Mouse (Mus musculus) liver, embryonic 13.5 days (tissue): ENCODE data around the gene Cgref1. TPM values are rescaled to one million over a fixed set of nuclear protein-coding genes. Genes with fewer than 3 reads are reported as not detected.

Source experiments
- ATAC-seq: fragments of 200-750 bp; cut with Nextera tagmentation; 2 replicates; pipeline ENCODE4 v1.8.0; 2017; ENCODE audit warnings: low read depth, mild to moderate bottlenecking, moderate number of reproducible peaks, moderate library complexity
- DNase-seq: peaks from one replicate; pipeline ENCODE4 v3.0.0; 2022
- H3K27ac ChIP-seq: fragments of 300-500 bp; sonication (generic); 2 replicates; pipeline ENCODE4 v1.5.1; 2015; ENCODE audit warnings: moderate library complexity, mild to moderate bottlenecking, inconsistent platforms
- H3K27me3 ChIP-seq: fragments of 300-500 bp; sonication (generic); 2 replicates; pipeline ENCODE4 v1.6.1; 2015; ENCODE audit warnings: mild to moderate bottlenecking, inconsistent platforms
- H3K36me3 ChIP-seq: fragments of 300-500 bp; sonication (generic); 2 replicates; pipeline ENCODE4 v1.6.1; 2015; ENCODE audit warnings: mild to moderate bottlenecking, inconsistent platforms
- H3K4me1 ChIP-seq: fragments of 300-500 bp; sonication (generic); replicated peaks from 2 replicates; pipeline ENCODE4 v1.6.1; 2015; ENCODE audit warnings: inconsistent platforms
- H3K4me2 ChIP-seq: fragments of 300-500 bp; sonication (generic); 2 replicates; pipeline ENCODE4 v1.6.1; 2015; ENCODE audit warnings: inconsistent platforms, mild to moderate bottlenecking, moderate library complexity
- H3K4me3 ChIP-seq: fragments of 300-500 bp; sonication (generic); replicated peaks from 2 replicates; pipeline ENCODE4 v1.5.1; 2015; ENCODE audit warnings: mild to moderate bottlenecking, inconsistent platforms
- H3K9ac ChIP-seq: fragments of 300-500 bp; sonication (generic); 2 replicates; pipeline ENCODE4 v1.6.1; 2015; ENCODE audit warnings: mild to moderate bottlenecking, inconsistent platforms
- H3K9me3 ChIP-seq: fragments of 300-500 bp; sonication (generic); replicated peaks from 2 replicates; pipeline ENCODE4 v1.6.1; 2016; ENCODE audit warnings: inconsistent platforms
- WGBS: fragments of 180-500 bp; shearing (Covaris S2); methylation state at CpG from one replicate; pipeline ENCODE4 v1.1.7; 2015; ENCODE audit not compliant: insufficient replicate concordance; 5-methylcytosine and 5-hydroxymethylcytosine counted together
- polyA plus RNA-seq: library from polyadenylated mRNA; unstranded; fragments of >200 nt; fragmentation: Nextera tagmentation; extraction: Ambion mirVana; gene quantifications from 2 replicates; pipeline ENCODE4 v1.2.1, GENCODE M21; 2015

The Cgref1 gene
- polyA plus RNA-seq, 1 experiment from 2014 or later = 5.4 TPM

DNA sequence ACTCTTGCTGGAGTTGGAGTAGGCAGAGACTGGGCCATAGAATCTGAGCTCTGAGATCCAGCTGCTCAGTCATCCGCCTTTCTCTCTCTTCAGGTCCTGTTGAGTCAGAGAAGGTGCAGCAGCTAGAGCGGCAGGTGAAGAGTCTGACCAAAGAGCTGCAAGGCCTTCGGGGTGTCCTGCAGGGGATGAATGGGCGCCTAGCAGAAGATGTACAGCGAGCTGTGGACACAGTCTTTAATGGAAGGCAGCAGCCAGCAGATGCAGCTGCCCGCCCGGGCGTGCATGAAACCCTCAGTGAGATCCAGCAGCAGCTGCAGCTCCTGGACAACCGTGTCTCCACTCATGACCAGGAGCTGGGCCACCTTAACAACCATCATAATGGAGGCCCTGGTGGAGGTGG is 28.6 kb downstream of the Cgref1 start:
- Histone ChIP-seq H3K4me1 (peaks cover 87% of the 10 kb centered on the region), H3K9me3 (no peaks in the 10 kb centered on the region), H3K27me3 (no peaks in the 10 kb centered on the region), H3K27ac (peak overlapping the region; percentile 68), H3K9ac (no peak overlapping the region), H3K4me2 (peak overlapping the region; percentile 5; the same call in 1 of the 2 replicates), H3K36me3 (peaks cover 43% of the 10 kb centered on the region), H3K4me3 (no peak overlapping the region)
- no peak for ATAC-seq
- no peak for DNase-seq
- 76% methylated on average over 9 of the region's 9 CpGs for WGBS

DNA sequence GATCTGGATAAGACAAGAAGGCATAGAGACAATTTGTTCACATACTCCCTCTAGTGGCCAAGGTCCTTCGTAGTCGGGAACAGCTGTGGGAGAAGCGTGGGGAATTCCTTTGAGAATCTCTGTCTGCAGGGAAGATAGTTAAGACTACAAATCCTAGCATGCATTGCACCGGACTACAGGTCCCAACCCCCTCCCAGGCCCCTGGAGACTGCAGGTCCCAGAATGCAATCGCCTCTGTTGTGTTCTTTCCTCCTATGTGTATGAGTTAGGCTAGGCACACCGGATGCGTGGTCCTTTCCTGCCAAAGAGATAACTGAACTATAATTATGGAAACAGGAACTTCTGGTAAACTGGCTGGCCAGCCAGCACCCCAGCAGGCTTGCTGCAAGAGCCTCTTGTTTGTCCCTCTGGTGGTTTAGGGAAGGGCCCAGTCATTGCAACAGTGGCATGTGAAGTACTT is 29.4 kb downstream of the Cgref1 start:
- Histone ChIP-seq H3K4me2 (peak overlapping the region; percentile 67), H3K4me3 (peak overlapping the region; percentile 59; the same call in 1 of the 2 replicates), H3K9ac (peak overlapping the region; percentile 1; the same call in 1 of the 2 replicates), H3K4me1 (peaks cover 87% of the 10 kb centered on the region), H3K27me3 (no peaks in the 10 kb centered on the region), H3K9me3 (no peaks in the 10 kb centered on the region), H3K27ac (peak overlapping the region; percentile 83), H3K36me3 (peaks cover 42% of the 10 kb centered on the region)
- peak; percentile 71 for ATAC-seq
- peak; percentile 62 for DNase-seq
- 3% methylated on average over 7 of the region's 7 CpGs for WGBS

DNA sequence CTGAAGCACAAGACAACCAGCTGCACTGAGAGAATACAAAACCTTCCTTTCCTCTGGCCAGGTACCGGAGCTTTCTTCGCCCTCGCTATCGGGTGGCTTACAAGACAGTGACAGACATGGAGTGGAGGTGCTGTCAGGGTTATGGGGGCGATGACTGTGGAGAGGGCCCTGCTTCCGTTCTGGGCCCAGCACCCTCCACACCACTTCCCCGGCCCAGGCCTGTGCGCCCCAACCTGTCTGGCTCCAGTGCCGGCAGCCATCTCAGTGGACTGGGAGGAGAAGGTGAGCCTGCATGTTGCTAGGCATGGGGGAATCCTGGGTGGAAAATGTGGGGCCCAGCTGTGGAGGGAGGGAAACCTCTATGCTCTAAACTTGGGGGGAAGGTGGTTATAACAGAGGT is 29.9 kb downstream of the Cgref1 start:
- H3K4me2 ChIP-seq = peak overlapping the region; percentile 67

DNA sequence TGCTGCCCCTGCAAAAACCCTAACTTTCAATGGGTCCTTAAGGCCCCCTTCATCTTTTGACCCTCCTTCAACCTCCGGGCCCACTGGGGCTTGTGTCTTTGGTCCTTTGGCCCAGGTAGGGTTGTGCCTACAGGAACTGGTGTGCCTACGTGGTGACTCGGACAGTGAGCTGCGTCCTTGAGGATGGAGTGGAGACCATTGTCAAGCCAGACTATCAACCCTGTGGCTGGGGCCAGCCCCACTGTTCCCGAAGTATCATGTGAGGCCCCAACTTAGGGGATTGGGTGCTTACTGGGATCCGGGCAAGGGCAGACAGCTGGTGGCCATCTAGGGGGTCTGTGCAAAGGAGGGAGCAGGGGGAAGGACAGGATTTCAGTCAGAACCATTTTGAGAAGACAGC is 30.5 kb downstream of the Cgref1 start:
- Histone ChIP-seq H3K36me3 (peaks cover 31% of the 10 kb centered on the region), H3K9me3 (no peaks in the 10 kb centered on the region), H3K27ac (peak overlapping the region; percentile 83), H3K9ac (peak overlapping the region; percentile 72), H3K27me3 (no peaks in the 10 kb centered on the region), H3K4me1 (peaks cover 83% of the 10 kb centered on the region), H3K4me3 (peak overlapping the region; percentile 59), H3K4me2 (peak overlapping the region; percentile 67)
- ATAC-seq (no peak), DNase-seq (no peak)
- WGBS = 28% methylated on average over 6 of the region's 6 CpGs

More for the DNA sequence above, 29.9 kb downstream of the Cgref1 start:
- Histone ChIP-seq H3K4me3 (peak overlapping the region; percentile 59), H3K9ac (peak overlapping the region; percentile 72), H3K9me3 (no peaks in the 10 kb centered on the region), H3K27me3 (no peaks in the 10 kb centered on the region), H3K4me1 (peaks cover 87% of the 10 kb centered on the region), H3K27ac (peak overlapping the region; percentile 83), H3K36me3 (peaks cover 37% of the 10 kb centered on the region)
- 19% methylated on average over 9 of the region's 9 CpGs for WGBS
- ATAC-seq (0 out of 2 replicates have a peak, but pooled peaks have one; percentile 10), DNase-seq (no peak)

DNA sequence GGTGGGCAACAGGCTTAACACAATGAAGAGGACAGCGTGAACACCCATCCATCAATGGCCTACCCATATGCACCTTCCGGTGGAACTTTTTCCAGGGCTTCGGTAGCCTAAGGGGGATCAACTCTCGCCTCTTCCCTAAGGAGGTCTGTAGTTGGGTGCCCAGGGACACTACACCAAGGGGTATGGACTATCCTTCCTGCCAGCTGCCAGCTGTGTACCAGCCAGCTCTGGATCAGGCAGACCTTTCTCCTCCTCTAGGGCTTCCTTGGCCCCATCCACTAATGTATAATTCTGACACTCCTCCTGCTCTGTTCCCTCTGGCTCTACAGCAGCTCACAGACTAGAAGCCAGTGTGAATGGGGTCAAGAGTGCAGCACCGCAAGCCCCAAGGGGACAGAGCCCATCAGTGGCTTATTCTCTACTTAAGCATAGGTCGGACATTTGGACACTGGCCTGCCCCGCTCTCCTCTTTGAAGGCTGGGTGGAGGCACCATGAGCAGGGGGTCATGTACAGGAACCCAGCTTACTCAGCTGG is 31.2 kb downstream of the Cgref1 start:
- Histone ChIP-seq H3K27ac (peak overlapping the region; percentile 83), H3K4me3 (peak overlapping the region; percentile 59), H3K27me3 (no peaks in the 10 kb centered on the region), H3K9me3 (no peaks in the 10 kb centered on the region), H3K4me1 (peaks cover 88% of the 10 kb centered on the region), H3K4me2 (peak overlapping the region; percentile 67), H3K36me3 (peaks cover 25% of the 10 kb centered on the region), H3K9ac (peak overlapping the region; percentile 72)
- ATAC-seq (peak; percentile 3; the same call in 1 of the 2 replicates), DNase-seq (no peak)
- WGBS = 19% methylated on average over 7 of the region's 7 CpGs

DNA sequence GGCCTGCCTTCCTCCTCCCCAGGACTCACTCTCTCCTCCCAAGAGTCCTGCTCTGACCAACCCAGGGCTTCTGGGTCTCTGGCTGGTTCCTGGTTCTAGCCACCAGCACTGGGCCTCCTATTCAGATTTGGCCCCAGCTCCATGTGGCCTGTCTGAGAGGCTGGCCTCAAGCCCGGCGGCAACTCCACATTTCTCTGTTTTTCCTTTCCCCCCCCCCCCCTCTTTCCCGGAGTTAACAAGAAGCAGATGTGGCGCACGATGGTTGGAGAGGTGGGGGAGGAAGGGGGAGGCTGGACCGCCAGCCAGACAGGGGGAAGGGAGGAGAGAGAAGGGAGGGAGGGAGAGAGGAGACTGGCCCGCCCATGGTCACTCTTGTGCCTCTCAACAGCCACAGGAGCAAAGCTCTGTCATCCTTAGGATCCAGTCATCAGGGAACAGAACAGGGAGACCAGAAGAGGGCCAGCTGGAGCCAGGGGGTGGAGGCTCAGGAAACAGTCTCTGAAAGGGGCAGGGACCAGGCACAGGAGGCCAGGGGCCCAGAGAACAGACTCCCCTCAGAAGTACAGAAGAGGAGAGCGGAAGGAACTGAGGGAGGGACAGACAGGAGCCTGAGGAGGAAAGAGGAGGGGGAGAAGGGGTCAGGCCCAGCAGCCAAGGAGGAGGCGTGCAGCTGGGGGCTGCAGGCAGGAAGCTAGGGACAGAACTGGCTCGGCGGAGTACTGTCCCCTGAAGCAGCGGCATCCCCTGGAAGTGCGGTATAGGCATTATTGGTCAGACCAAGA is 32.1 kb downstream of the Cgref1 start, which contains the start of gene Emilin1:
Gene Emilin1, plus strand, starts transcription at position 343 of the 782 bp plus-strand sequence.
- peak within 1 kb of the TSS; percentile 59 for H3K4me3 ChIP-seq
- H3K36me3 ChIP-seq = peaks cover 16% of the 10 kb centered on the region
- H3K27me3 ChIP-seq = no peaks in the 10 kb centered on the region
- ATAC-seq = peak; percentile 34
- H3K9ac ChIP-seq = peak within 1 kb of the TSS; percentile 72
- H3K4me2 ChIP-seq = peak within 1 kb of the TSS; percentile 67
- H3K4me1 ChIP-seq = peaks cover 92% of the 10 kb centered on the region
- DNase-seq = no peak
- H3K27ac ChIP-seq = peak within 1 kb of the TSS; percentile 83
- WGBS = 21% methylated on average over 13 of the region's 13 CpGs
- H3K9me3 ChIP-seq = no peaks in the 10 kb centered on the region

DNA sequence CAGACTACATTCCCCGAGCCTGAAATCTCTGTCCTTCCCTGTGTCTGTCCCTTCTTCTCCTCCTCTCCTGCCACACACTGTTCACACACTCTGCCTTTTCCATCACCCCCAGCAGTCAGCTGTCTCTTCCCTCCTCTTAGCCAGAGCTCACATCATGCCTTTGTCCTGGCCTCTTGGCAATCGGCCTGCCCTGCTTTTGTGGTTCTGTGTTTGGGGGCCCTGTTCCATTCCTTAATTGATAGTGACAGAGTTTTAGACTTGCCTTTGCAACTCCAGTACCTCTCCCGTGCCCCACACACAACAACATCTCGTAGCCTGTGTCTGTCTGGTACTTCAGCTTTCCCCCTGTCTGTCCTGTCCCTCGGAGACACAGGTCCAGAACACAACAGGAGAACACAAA is 33.2 kb downstream of the Cgref1 start:
- Histone ChIP-seq H3K36me3 (peaks cover 5% of the 10 kb centered on the region), H3K9me3 (no peaks in the 10 kb centered on the region), H3K9ac (no peak overlapping the region), H3K27ac (peak overlapping the region; percentile 83), H3K4me2 (0 out of 2 replicates have a peak overlapping the region, but pooled peaks have one; percentile 67), H3K4me1 (peaks cover 87% of the 10 kb centered on the region), H3K27me3 (no peaks in the 10 kb centered on the region), H3K4me3 (no peak overlapping the region)
- ATAC-seq = no peak
- no peak for DNase-seq
- 55% methylated on average over 5 of the region's 5 CpGs for WGBS

DNA sequence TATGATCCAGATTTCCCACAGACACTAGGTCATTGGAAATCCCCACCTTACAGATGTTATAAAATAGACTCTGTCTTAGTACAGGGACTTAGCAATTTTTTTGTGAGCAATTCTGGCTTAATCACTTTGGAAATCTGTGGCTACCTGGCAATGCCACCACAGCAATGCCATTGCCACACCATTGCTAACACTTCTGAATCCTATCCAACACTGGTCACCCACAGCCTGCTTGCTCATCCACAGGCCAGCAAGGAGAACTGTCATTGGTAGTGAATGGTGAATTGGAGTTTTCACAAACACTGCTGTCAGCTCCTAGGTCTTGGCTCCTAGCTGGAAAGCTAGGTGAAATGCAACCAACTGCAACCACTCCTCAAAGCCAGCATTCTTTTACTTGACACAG is 34.9 kb downstream of the Cgref1 start:
- Histone ChIP-seq H3K27me3 (no peaks in the 10 kb centered on the region), H3K4me3 (no peak overlapping the region), H3K27ac (peak overlapping the region; percentile 36; the same call in 1 of the 2 replicates), H3K4me1 (peaks cover 85% of the 10 kb centered on the region), H3K36me3 (peaks cover 8% of the 10 kb centered on the region), H3K4me2 (no peak overlapping the region), H3K9me3 (no peaks in the 10 kb centered on the region), H3K9ac (no peak overlapping the region)
- ATAC-seq (no peak), DNase-seq (no peak)

DNA sequence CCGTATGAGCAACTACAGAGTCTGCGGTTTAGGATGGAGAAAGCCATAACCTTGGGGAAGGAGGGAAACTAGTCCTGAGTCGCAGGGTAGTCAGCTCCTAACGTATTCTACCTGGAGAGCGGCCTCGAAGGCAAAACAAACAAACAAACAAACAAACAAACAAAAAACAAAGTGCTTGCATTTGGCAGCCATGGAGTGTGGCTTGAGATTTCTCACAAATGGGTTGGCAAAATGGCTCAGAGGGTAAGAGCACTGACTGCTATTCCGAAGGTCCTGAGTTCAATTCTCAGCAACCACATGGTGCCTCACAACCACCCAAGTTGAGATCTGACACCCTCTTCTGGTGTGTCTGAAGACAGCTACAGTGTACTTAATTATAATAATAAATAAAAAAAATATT is 35.5 kb downstream of the Cgref1 start:
- no peak for DNase-seq
- no peaks in the 10 kb centered on the region for H3K27me3 ChIP-seq
- no peak overlapping the region for H3K9ac ChIP-seq
- H3K4me3 ChIP-seq = no peak overlapping the region
- 76% methylated on average over 7 of the region's 7 CpGs for WGBS
- peaks cover 85% of the 10 kb centered on the region for H3K4me1 ChIP-seq
- H3K27ac ChIP-seq = peak overlapping the region; percentile 89
- 0 out of 2 replicates have a peak overlapping the region, but pooled peaks have one; percentile 96 for H3K4me2 ChIP-seq
- peaks cover 14% of the 10 kb centered on the region for H3K36me3 ChIP-seq
- no peak for ATAC-seq
- H3K9me3 ChIP-seq = no peaks in the 10 kb centered on the region

DNA sequence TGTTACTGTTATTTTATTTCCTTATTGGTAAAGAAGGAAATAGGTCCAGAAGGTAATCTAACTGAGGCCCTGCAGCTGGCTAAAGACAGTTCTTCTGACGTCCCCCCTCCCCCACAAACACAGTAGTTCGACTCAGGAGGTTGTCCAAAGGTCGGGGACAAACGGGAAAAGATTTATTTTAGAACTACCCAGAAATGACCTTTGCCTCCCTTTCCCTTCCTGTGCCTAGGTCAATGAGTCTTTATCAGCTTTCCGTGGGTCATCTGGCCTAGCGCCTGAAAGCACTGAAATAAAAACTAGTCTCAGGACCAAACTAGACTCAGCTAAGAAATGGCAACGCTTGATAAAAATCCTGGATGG is 36.1 kb downstream of the Cgref1 start:
- Histone ChIP-seq H3K4me3 (no peak overlapping the region), H3K27ac (peak overlapping the region; percentile 89), H3K27me3 (no peaks in the 10 kb centered on the region), H3K9ac (peak overlapping the region; percentile 94; the same call in 1 of the 2 replicates), H3K4me1 (peaks cover 85% of the 10 kb centered on the region), H3K36me3 (peaks cover 20% of the 10 kb centered on the region), H3K9me3 (no peaks in the 10 kb centered on the region), H3K4me2 (peak overlapping the region; percentile 96)
- no peak for ATAC-seq
- 25% methylated on average over 7 of the region's 7 CpGs for WGBS
- DNase-seq = no peak

DNA sequence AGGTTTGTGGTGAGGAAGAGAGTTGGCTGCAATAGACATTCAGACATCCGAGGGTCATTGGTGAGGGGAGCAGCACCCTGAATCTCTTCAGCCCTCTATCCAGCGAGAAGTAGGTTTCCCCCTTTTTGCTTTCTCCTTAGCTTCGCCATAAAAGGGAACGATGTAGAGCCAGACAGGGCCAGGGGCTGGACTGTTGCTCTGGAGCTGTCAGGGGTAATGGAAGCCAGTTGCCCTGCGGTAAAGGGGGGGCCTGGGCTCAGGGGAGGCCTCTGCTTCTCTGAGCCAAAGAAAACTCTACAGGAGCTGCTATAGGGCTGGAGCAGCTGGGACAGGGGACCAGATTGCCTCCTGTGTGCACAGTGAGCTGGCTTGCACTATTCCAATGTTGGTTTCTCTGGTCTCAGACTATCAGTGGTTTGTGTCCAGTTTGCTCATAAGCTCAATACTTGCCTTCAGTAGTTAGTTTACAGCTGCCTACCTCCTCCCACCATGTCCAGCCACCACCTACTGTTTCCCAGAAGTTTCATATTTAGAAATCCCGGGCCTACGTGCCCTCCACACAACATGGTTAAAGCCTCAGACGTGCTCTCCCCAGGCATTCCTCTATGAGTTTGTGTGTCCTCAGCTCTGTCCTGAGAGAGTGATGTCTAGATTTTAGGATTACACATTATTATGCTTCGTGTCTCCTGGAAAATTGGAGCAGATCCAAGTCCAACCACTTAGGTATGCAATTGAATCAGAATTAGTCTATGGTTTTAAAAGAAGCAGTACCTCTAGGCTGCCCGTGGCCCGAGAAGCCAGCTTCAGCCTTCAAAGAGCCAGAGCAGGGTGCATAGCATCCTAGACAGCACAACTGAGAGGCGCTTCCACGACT is 36.7 kb downstream of the Cgref1 start:
- Histone ChIP-seq H3K4me1 (peaks cover 80% of the 10 kb centered on the region), H3K4me2 (peak overlapping the region; percentile 96), H3K27me3 (no peaks in the 10 kb centered on the region), H3K27ac (peak overlapping the region; percentile 89), H3K9ac (peak overlapping the region; percentile 94), H3K9me3 (no peaks in the 10 kb centered on the region), H3K4me3 (peak overlapping the region; percentile 76), H3K36me3 (peaks cover 26% of the 10 kb centered on the region)
- ATAC-seq = no peak
- DNase-seq = no peak
- 43% methylated on average over 13 of the region's 13 CpGs for WGBS
